Mouse (Mus musculus) lung, embryonic 16.5 days (tissue): ENCODE measurements around the gene Negr1. TPM values are rescaled to one million over a fixed set of nuclear protein-coding genes. Genes with fewer than 3 reads are reported as not detected.
A peak's percentile ranks its signal among the peaks of the same experiment; 100 is the strongest.
"Not testable (repeated sequence)": the region's sequence is repeated elsewhere in the genome, so short reads cannot be mapped to it uniquely, and the experiment has no call there.

Source experiments
- ATAC-seq: fragments of 200-750 bp; cut with Nextera tagmentation; 2 replicates; pipeline ENCODE4 v1.8.0; 2017; ENCODE audit warnings: low read depth, mild to moderate bottlenecking, moderate library complexity
- H3K27ac ChIP-seq: fragments of 300-500 bp; sonication (generic); 2 replicates; pipeline ENCODE4 v1.5.1; 2014; ENCODE audit warnings: mild to moderate bottlenecking, control low read depth, low read length
- H3K27me3 ChIP-seq: fragments of 300-500 bp; sonication (generic); 2 replicates; pipeline ENCODE4 v1.6.1; 2014; ENCODE audit warnings: low read depth, low read length, mixed read lengths; ENCODE audit not compliant: control insufficient read depth, insufficient read depth
- H3K36me3 ChIP-seq: fragments of 300-500 bp; sonication (generic); 2 replicates; pipeline ENCODE4 v1.6.1; 2014; ENCODE audit warnings: low read length; ENCODE audit not compliant: control insufficient read depth, insufficient read depth
- H3K4me1 ChIP-seq: fragments of 300-500 bp; sonication (generic); replicated peaks from 2 replicates; pipeline ENCODE4 v1.6.1; 2014; ENCODE audit warnings: low read length, mixed read lengths; ENCODE audit not compliant: control insufficient read depth, insufficient read depth
- H3K4me2 ChIP-seq: fragments of 300-500 bp; sonication (generic); 2 replicates; pipeline ENCODE4 v1.6.1; 2014; ENCODE audit warnings: low read depth, low read length, control low read depth
- H3K4me3 ChIP-seq: fragments of 300-500 bp; sonication (generic); 2 replicates; pipeline ENCODE4 v1.5.1; 2014; ENCODE audit warnings: mild to moderate bottlenecking, low read length, control low read depth
- H3K9ac ChIP-seq: fragments of 300-500 bp; sonication (generic); 2 replicates; pipeline ENCODE4 v1.6.1; 2014; ENCODE audit warnings: low read length, control low read depth
- H3K9me3 ChIP-seq: fragments of 300-500 bp; sonication (generic); 2 replicates; pipeline ENCODE4 v1.6.1; 2016; ENCODE audit warnings: low read length; ENCODE audit not compliant: control insufficient read depth
- WGBS: fragments of 180-500 bp; shearing (Covaris S2); extraction: QIAGEN DNeasy Blood & Tissue Kit; methylation state at CpG from one replicate; pipeline ENCODE4 v1.1.7; 2014; 5-methylcytosine and 5-hydroxymethylcytosine counted together
- polyA plus RNA-seq: library from polyadenylated mRNA; unstranded; fragments of >200 nt; fragmentation: Nextera tagmentation; extraction: Ambion mirVana; gene quantifications from 2 replicates; pipeline ENCODE4 v1.2.1, GENCODE M21; 2015

Gene Negr1
- polyA plus RNA-seq, 1 experiment from 2014 or later: 7.0 TPM

GRCm38 (mm10) chr3:156999177-156999808 lies 437.7 kb downstream of the Negr1 start:
- Histone ChIP-seq H3K36me3 (no peaks in the 10 kb centered on the region), H3K4me2 (no peak overlapping the region), H3K9me3 (no peaks in the 10 kb centered on the region), H3K4me3 (no peak overlapping the region), H3K4me1 (peaks cover 18% of the 10 kb centered on the region), H3K27me3 (no peaks in the 10 kb centered on the region), H3K9ac (no peak overlapping the region), H3K27ac (peak overlapping the region; percentile 59)
- 34% methylated on average over 5 of the region's 5 CpGs for WGBS
- peak; percentile 95 for ATAC-seq

- H3K27ac ChIP-seq: peak overlapping the region; percentile 47
- ATAC-seq: peak; percentile 95
Observed at GRCm38 (mm10) chr3:157021632-157022031, 460.0 kb downstream of the Negr1 start.

GRCm38 (mm10) chr3:157024580-157024979 lies 463.0 kb downstream of the Negr1 start:
- no peak overlapping the region for H3K9ac ChIP-seq
- H3K4me2 ChIP-seq: no peak overlapping the region
- H3K27ac ChIP-seq: no peak overlapping the region
- H3K4me1 ChIP-seq: peaks cover 5% of the 10 kb centered on the region; the same call in 1 of the 2 replicates
- H3K27me3 ChIP-seq: no peaks in the 10 kb centered on the region
- ATAC-seq: no peak
- H3K36me3 ChIP-seq: no peaks in the 10 kb centered on the region
- H3K4me3 ChIP-seq: no peak overlapping the region
- 36% methylated on average over 6 of the region's 6 CpGs for WGBS
- no peaks in the 10 kb centered on the region for H3K9me3 ChIP-seq

More at GRCm38 (mm10) chr3:157021632-157022031, 460.0 kb downstream of the Negr1 start:
- H3K36me3 ChIP-seq: no peaks in the 10 kb centered on the region
- no peak overlapping the region for H3K4me3 ChIP-seq
- H3K4me1 ChIP-seq: peaks cover 5% of the 10 kb centered on the region; the same call in 1 of the 2 replicates
- H3K4me2 ChIP-seq: no peak overlapping the region
- WGBS: 14% methylated on average over 2 of the region's 2 CpGs
- no peaks in the 10 kb centered on the region for H3K27me3 ChIP-seq
- no peak overlapping the region for H3K9ac ChIP-seq
- no peaks in the 10 kb centered on the region for H3K9me3 ChIP-seq

DNA sequence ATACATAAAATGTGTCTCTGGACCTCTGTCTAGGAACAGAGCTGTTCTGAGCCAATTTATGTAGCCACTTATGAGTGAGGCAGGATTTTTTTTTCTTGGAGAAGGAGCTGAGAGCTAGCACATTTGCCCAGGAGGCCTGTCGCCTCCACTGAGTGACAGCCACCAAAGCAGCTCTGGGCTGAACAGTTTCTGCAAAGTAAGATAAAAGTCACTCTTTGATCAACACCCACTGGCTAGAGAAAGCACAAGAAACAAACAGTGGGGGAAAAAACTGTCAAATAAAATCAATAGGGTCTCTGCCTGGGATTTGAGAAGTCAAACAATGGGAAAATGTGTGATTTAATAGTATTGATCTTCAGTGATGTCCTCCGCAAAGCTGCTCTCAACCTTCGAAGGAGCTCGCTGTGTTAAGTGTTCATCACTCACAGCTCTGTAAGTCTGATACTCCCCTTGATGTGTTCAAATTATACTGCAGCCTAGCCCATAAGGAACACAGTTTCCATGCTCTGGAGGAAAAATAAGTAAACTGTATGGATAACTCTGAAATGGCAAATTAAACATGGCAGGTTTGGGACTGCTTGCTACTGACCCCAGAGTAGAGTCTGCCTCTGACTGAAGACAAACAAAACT lies 470.0 kb downstream of the Negr1 start:
- no peak overlapping the region for H3K4me3 ChIP-seq
- no peaks in the 10 kb centered on the region for H3K4me1 ChIP-seq
- WGBS: 35% methylated on average over 4 of the region's 4 CpGs
- no peaks in the 10 kb centered on the region for H3K27me3 ChIP-seq
- H3K4me2 ChIP-seq: no peak overlapping the region
- H3K9ac ChIP-seq: no peak overlapping the region
- ATAC-seq: no peak
- no peaks in the 10 kb centered on the region for H3K36me3 ChIP-seq
- H3K9me3 ChIP-seq: no peaks in the 10 kb centered on the region
- H3K27ac ChIP-seq: no peak overlapping the region

DNA sequence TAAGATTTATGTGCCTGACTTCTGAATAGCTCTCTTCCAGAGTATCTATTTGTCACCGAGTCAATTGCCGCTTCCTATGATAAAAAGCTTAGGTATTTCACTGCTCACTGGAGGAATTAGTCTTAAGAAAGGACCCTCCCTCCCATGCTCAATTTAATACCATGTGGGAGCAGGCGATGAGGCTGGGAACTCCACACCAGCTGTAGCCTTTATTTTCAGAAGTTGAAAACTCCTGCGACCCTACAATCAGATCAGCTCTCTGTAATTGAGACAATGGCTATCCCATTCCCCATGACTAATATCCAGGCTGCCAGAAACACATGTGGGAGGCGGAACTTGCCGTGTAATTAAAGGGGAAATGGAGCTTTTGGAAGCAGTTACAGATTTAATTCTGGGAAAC lies 474.4 kb downstream of the Negr1 start:
- no peak for ATAC-seq
- Histone ChIP-seq H3K9me3 (no peaks in the 10 kb centered on the region), H3K9ac (no peak overlapping the region), H3K27me3 (no peaks in the 10 kb centered on the region), H3K4me2 (no peak overlapping the region), H3K4me3 (no peak overlapping the region), H3K36me3 (no peaks in the 10 kb centered on the region), H3K4me1 (no peaks in the 10 kb centered on the region), H3K27ac (no peak overlapping the region)
- 78% methylated on average over 6 of the region's 6 CpGs for WGBS

- no peak overlapping the region for H3K4me2 ChIP-seq
- no peak overlapping the region for H3K27ac ChIP-seq
- no peak for ATAC-seq
- H3K9ac ChIP-seq: no peak overlapping the region
- H3K4me1 ChIP-seq: no peaks in the 10 kb centered on the region
- no peaks in the 10 kb centered on the region for H3K27me3 ChIP-seq
- WGBS: 63% methylated on average over 1 of the region's 1 CpGs
- no peaks in the 10 kb centered on the region for H3K36me3 ChIP-seq
- H3K4me3 ChIP-seq: no peak overlapping the region
- no peaks in the 10 kb centered on the region for H3K9me3 ChIP-seq
Observed at GRCm38 (mm10) chr3:157036568-157036967, 475.0 kb downstream of the Negr1 start.

- Histone ChIP-seq H3K4me2 (no peak overlapping the region), H3K4me3 (no peak overlapping the region), H3K27me3 (no peaks in the 10 kb centered on the region), H3K36me3 (no peaks in the 10 kb centered on the region), H3K9me3 (no peaks in the 10 kb centered on the region), H3K4me1 (no peaks in the 10 kb centered on the region), H3K27ac (no peak overlapping the region), H3K9ac (no peak overlapping the region)
- WGBS: 62% methylated on average over 5 of the region's 5 CpGs
- ATAC-seq: no peak
Observed at GRCm38 (mm10) chr3:157040619-157041018, 479.0 kb downstream of the Negr1 start.

GRCm38 (mm10) chr3:157044565-157044964 lies 483.0 kb downstream of the Negr1 start:
- ATAC-seq: no peak
- 75% methylated on average over 2 of the region's 2 CpGs for WGBS

DNA sequence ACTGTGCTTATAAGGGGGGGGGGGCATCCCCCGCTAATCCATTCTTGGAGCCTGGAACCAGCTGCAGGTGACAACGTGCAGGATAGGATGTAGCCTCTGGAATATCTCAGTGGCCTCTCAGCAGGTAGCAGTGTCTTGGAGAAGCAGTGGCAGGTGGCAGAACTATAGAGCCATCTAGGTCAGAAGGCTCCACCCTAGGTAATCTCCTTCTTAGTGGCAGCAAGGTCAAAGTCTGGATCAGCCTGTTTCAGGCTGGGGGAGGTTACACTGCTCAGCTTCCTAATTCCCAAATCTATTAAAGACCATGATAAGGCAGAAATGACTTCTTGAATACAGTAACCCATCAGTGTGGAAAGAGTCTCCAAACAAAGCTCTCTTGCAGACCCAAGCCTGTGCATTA lies 502.8 kb downstream of the Negr1 start:
- WGBS: 78% methylated on average over 2 of the region's 2 CpGs
- not testable (repeated sequence) for H3K36me3 ChIP-seq, H3K4me2 ChIP-seq, H3K4me3 ChIP-seq, H3K27me3 ChIP-seq, H3K9ac ChIP-seq, H3K4me1 ChIP-seq, H3K9me3 ChIP-seq, H3K27ac ChIP-seq, ATAC-seq

More at GRCm38 (mm10) chr3:157044565-157044964, 483.0 kb downstream of the Negr1 start:
- no peak overlapping the region for H3K9ac ChIP-seq
- H3K27ac ChIP-seq: no peak overlapping the region
- no peaks in the 10 kb centered on the region for H3K27me3 ChIP-seq
- no peaks in the 10 kb centered on the region for H3K9me3 ChIP-seq
- H3K4me2 ChIP-seq: no peak overlapping the region
- H3K4me1 ChIP-seq: no peaks in the 10 kb centered on the region
- no peak overlapping the region for H3K4me3 ChIP-seq
- H3K36me3 ChIP-seq: no peaks in the 10 kb centered on the region
